Mouse (Mus musculus): ENCODE results near the gene Ak2. TPM values are rescaled to one million over a fixed set of nuclear protein-coding genes. Genes with fewer than 3 reads are reported as not detected.

The Ak2 gene
- 96.9 and 103 TPM in 2 replicates for polyA plus RNA-seq (2015; fragmentation: Nextera tagmentation; extraction: Ambion mirVana)

- Histone ChIP-seq H3K4me2 (ENCODE audit: low read length) (peak within 1 kb of the TSS; percentile 36), H3K9me3 (ENCODE audit: control insufficient read depth, low read length) (no peaks in the 10 kb centered on the region), H3K36me3 (ENCODE audit: control insufficient read depth, insufficient read depth) (no peaks in the 10 kb centered on the region; the same call in 1 of the 2 replicates), H3K27me3 (replicated peaks; ENCODE audit: control insufficient read depth, insufficient read depth, low read length) (no peaks in the 10 kb centered on the region), H3K9ac (replicated peaks; ENCODE audit: low read depth, low read length) (no peak within 1 kb of the TSS), H3K27ac (ENCODE audit: low read length) (no peak within 1 kb of the TSS), H3K4me1 (replicated peaks; ENCODE audit: control insufficient read depth, insufficient read depth, low read length) (peaks cover 15% of the 10 kb centered on the region), H3K4me3 (replicated peaks; ENCODE audit: low read length) (peak within 1 kb of the TSS; percentile 87; the same call in 1 of the 2 replicates)
- 91% methylated on average over 9 of the region's 9 CpGs for WGBS
- no peak for ATAC-seq
These were observed at the start of gene Ak2 for GRCm38 (mm10) chr4:128991500-128992008. Ak2 (plus strand) TSS chr4:128991958.

DNA sequence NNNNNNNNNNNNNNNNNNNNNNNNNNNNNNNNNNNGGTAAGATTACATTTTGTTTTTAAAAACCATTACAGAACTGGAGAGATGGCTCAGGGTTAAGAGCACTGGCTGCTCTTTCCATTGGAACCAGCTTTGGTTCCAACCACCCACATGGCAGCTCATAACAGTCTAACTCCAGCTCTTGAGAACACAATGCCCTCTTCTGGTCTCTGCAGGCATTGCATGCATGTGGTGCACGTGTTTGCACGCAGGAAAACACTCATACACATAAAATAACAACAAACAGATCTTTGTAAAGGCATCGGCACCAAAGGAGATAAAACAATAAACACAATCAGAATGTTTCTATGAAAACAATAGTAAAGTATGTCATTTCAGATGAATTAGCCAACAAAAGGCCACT lies 49.4 kb upstream of the Ak2 start:
- H3K4me2 ChIP-seq (ENCODE audit: low read length): no peak overlapping the region
- WGBS: 62% methylated on average over 3 of the region's 3 CpGs
- no peaks in the 10 kb centered on the region for H3K9me3 ChIP-seq (ENCODE audit: control insufficient read depth, low read length)
- H3K27ac ChIP-seq (ENCODE audit: low read length): no peak overlapping the region
- no peaks in the 10 kb centered on the region for H3K27me3 ChIP-seq (replicated peaks; ENCODE audit: control insufficient read depth, insufficient read depth, low read length)
- no peak overlapping the region for H3K9ac ChIP-seq (replicated peaks; ENCODE audit: low read depth, low read length)
- no peak for ATAC-seq
- no peak overlapping the region for H3K4me3 ChIP-seq (replicated peaks; ENCODE audit: low read length)
- peaks cover under 1% of the 10 kb centered on the region for H3K4me1 ChIP-seq (replicated peaks; ENCODE audit: control insufficient read depth, insufficient read depth, low read length)
- no peaks in the 10 kb centered on the region for H3K36me3 ChIP-seq (ENCODE audit: control insufficient read depth, insufficient read depth)

DNA sequence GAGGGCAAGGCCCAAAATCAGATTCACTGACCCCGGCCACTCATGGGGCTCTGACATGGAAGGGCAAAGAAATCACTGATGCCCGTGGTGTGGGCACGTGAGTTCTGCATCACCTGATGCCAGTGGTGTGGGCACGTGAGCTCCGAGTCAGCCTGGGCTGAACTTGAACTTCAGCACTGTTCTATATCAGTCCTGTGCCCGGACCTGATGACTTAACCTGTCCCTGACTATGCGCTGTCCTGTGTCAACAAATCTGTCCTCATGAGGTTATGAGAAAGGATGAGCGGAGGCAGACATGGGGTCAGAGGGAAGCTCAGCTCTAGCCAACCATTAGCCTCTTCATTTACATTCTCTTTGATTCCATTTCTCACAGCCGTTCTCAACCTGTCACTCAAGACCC lies 45.0 kb upstream of the Ak2 start:
- Histone ChIP-seq H3K9me3 (ENCODE audit: control insufficient read depth, low read length) (no peaks in the 10 kb centered on the region), H3K27me3 (replicated peaks; ENCODE audit: control insufficient read depth, insufficient read depth, low read length) (no peaks in the 10 kb centered on the region), H3K36me3 (ENCODE audit: control insufficient read depth, insufficient read depth) (no peaks in the 10 kb centered on the region), H3K9ac (replicated peaks; ENCODE audit: low read depth, low read length) (no peak overlapping the region), H3K4me3 (replicated peaks; ENCODE audit: low read length) (no peak overlapping the region), H3K4me1 (replicated peaks; ENCODE audit: control insufficient read depth, insufficient read depth, low read length) (peaks cover 6% of the 10 kb centered on the region), H3K4me2 (ENCODE audit: low read length) (no peak overlapping the region), H3K27ac (ENCODE audit: low read length) (no peak overlapping the region)
- WGBS: 89% methylated on average over 9 of the region's 9 CpGs
- ATAC-seq: no peak

- H3K36me3 ChIP-seq (ENCODE audit: control insufficient read depth, insufficient read depth): no peaks in the 10 kb centered on the region
- H3K27ac ChIP-seq (ENCODE audit: low read length): no peak overlapping the region
- 0 out of 2 replicates have a peak overlapping the region, but pooled peaks have one; percentile 8 for H3K4me3 ChIP-seq (replicated peaks; ENCODE audit: low read length)
- H3K9me3 ChIP-seq (ENCODE audit: control insufficient read depth, low read length): no peaks in the 10 kb centered on the region
- H3K4me2 ChIP-seq (ENCODE audit: low read length): peak overlapping the region; percentile 31; the same call in 1 of the 2 replicates
- WGBS: 18% methylated on average over 18 of the region's 18 CpGs
- peaks cover 6% of the 10 kb centered on the region for H3K4me1 ChIP-seq (replicated peaks; ENCODE audit: control insufficient read depth, insufficient read depth, low read length)
- H3K27me3 ChIP-seq (replicated peaks; ENCODE audit: control insufficient read depth, insufficient read depth, low read length): no peaks in the 10 kb centered on the region
- no peak overlapping the region for H3K9ac ChIP-seq (replicated peaks; ENCODE audit: low read depth, low read length)
- ATAC-seq: no peak
These were observed 44.3 kb upstream of the Ak2 start for GRCm38 (mm10) chr4:128947326-128947933.

DNA sequence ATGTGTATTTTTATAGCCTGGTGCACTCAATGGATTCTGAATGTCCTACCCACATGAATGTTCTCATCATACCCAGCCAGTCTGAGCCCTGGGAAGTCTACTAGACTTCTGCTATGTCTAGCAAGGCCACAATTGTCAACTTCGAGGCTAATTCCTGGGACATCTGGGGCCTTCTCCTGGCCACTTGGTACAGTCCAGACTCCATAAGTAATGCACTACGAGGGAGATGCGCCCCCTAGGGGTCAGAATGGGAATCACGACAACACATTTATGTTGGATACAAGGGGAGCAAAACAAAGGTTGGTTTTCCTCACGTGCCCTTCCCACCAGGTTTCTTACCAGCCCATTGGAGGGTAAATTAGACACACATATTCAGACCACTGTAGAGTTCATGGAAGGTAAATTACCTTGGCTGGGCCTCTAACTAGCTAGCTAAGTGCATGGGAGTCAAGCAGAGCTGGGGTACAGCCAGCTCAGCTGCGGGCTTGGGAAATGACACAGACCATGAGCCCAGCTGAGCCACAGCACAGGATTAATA lies 43.6 kb upstream of the Ak2 start:
- Histone ChIP-seq H3K27me3 (replicated peaks; ENCODE audit: control insufficient read depth, insufficient read depth, low read length) (no peaks in the 10 kb centered on the region), H3K36me3 (ENCODE audit: control insufficient read depth, insufficient read depth) (no peaks in the 10 kb centered on the region), H3K9me3 (ENCODE audit: control insufficient read depth, low read length) (no peaks in the 10 kb centered on the region), H3K4me2 (ENCODE audit: low read length) (no peak overlapping the region), H3K27ac (ENCODE audit: low read length) (no peak overlapping the region), H3K4me1 (replicated peaks; ENCODE audit: control insufficient read depth, insufficient read depth, low read length) (peaks cover 6% of the 10 kb centered on the region), H3K9ac (replicated peaks; ENCODE audit: low read depth, low read length) (no peak overlapping the region), H3K4me3 (replicated peaks; ENCODE audit: low read length) (no peak overlapping the region)
- 29% methylated on average over 6 of the region's 6 CpGs for WGBS
- no peak for ATAC-seq

GRCm38 (mm10) chr4:128949470-128950005 lies 42.2 kb upstream of the Ak2 start:
- no peak for ATAC-seq
- Histone ChIP-seq H3K4me2 (ENCODE audit: low read length) (no peak overlapping the region), H3K9ac (replicated peaks; ENCODE audit: low read depth, low read length) (no peak overlapping the region), H3K27me3 (replicated peaks; ENCODE audit: control insufficient read depth, insufficient read depth, low read length) (no peaks in the 10 kb centered on the region), H3K4me3 (replicated peaks; ENCODE audit: low read length) (no peak overlapping the region), H3K4me1 (replicated peaks; ENCODE audit: control insufficient read depth, insufficient read depth, low read length) (peaks cover 6% of the 10 kb centered on the region), H3K36me3 (ENCODE audit: control insufficient read depth, insufficient read depth) (no peaks in the 10 kb centered on the region), H3K27ac (ENCODE audit: low read length) (no peak overlapping the region), H3K9me3 (ENCODE audit: control insufficient read depth, low read length) (no peaks in the 10 kb centered on the region)
- WGBS: 49% methylated on average over 15 of the region's 15 CpGs

- Histone ChIP-seq H3K9me3 (ENCODE audit: control insufficient read depth, low read length) (no peaks in the 10 kb centered on the region), H3K27me3 (replicated peaks; ENCODE audit: control insufficient read depth, insufficient read depth, low read length) (no peaks in the 10 kb centered on the region), H3K9ac (replicated peaks; ENCODE audit: low read depth, low read length) (no peak overlapping the region), H3K4me1 (replicated peaks; ENCODE audit: control insufficient read depth, insufficient read depth, low read length) (peaks cover 13% of the 10 kb centered on the region), H3K36me3 (ENCODE audit: control insufficient read depth, insufficient read depth) (no peaks in the 10 kb centered on the region), H3K4me2 (ENCODE audit: low read length) (no peak overlapping the region), H3K4me3 (replicated peaks; ENCODE audit: low read length) (no peak overlapping the region), H3K27ac (ENCODE audit: low read length) (no peak overlapping the region)
- 0 out of 2 replicates have a peak, but pooled peaks have one; percentile 18 for ATAC-seq
- WGBS: 62% methylated on average over 5 of the region's 5 CpGs
These were observed 41.3 kb upstream of the Ak2 start for GRCm38 (mm10) chr4:128950461-128950860.

- no peak for ATAC-seq
- H3K4me2 ChIP-seq (ENCODE audit: low read length): no peak overlapping the region
- H3K36me3 ChIP-seq (ENCODE audit: control insufficient read depth, insufficient read depth): no peaks in the 10 kb centered on the region
- no peak overlapping the region for H3K4me3 ChIP-seq (replicated peaks; ENCODE audit: low read length)
- 85% methylated on average over 5 of the region's 5 CpGs for WGBS
- no peaks in the 10 kb centered on the region for H3K9me3 ChIP-seq (ENCODE audit: control insufficient read depth, low read length)
- no peak overlapping the region for H3K27ac ChIP-seq (ENCODE audit: low read length)
- H3K9ac ChIP-seq (replicated peaks; ENCODE audit: low read depth, low read length): no peak overlapping the region
- H3K27me3 ChIP-seq (replicated peaks; ENCODE audit: control insufficient read depth, insufficient read depth, low read length): no peaks in the 10 kb centered on the region
- H3K4me1 ChIP-seq (replicated peaks; ENCODE audit: control insufficient read depth, insufficient read depth, low read length): peaks cover 21% of the 10 kb centered on the region
These were observed 37.9 kb upstream of the Ak2 start for GRCm38 (mm10) chr4:128953851-128954250.

DNA sequence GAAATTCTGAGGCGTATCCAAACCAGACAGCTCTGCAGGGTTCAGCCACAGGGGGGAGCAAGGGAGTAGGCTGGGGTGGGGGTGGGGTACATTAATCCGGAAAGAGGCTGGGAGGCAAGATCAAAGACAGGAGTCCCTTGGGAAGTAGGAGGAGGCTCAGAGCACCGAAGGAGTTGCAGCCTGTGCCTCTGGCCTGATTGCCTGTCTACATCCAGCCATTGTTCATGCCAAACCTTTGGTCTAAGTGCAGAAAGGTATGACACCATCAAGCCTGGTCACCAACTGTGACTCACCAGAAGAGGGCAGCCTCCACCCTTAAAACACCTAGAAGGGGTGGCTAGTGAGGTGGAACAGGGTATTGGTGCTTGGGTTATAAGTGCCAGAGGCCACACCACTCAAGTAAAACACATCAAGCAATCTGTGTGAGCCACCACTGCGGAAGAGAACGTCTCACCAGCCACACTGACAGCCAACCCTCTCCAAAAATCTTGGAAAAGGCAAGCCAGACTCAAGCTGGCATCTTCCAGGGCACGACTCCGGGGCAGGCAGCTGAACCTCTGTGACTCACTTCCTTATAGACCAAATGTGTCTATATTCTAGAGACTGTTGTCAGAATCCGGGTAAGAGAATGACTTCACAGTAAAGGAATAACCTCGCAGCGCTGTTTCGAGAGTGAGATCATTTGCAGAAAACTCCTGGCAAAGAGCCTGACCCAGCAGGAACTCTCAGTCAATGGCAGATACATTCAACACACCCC lies 34.4 kb upstream of the Ak2 start:
- peaks cover 27% of the 10 kb centered on the region for H3K4me1 ChIP-seq (replicated peaks; ENCODE audit: control insufficient read depth, insufficient read depth, low read length)
- H3K36me3 ChIP-seq (ENCODE audit: control insufficient read depth, insufficient read depth): no peaks in the 10 kb centered on the region
- no peak overlapping the region for H3K9ac ChIP-seq (replicated peaks; ENCODE audit: low read depth, low read length)
- H3K4me3 ChIP-seq (replicated peaks; ENCODE audit: low read length): no peak overlapping the region
- WGBS: 27% methylated on average over 11 of the region's 11 CpGs
- H3K9me3 ChIP-seq (ENCODE audit: control insufficient read depth, low read length): no peaks in the 10 kb centered on the region
- no peaks in the 10 kb centered on the region for H3K27me3 ChIP-seq (replicated peaks; ENCODE audit: control insufficient read depth, insufficient read depth, low read length)
- no peak overlapping the region for H3K4me2 ChIP-seq (ENCODE audit: low read length)
- H3K27ac ChIP-seq (ENCODE audit: low read length): no peak overlapping the region
- no peak; the same call in 1 of the 2 replicates for ATAC-seq

Data from forebrain, embryonic 16.5 days (tissue).